ENCODE assay signal across 9 mouse cellular contexts in the genomic region with DNA sequence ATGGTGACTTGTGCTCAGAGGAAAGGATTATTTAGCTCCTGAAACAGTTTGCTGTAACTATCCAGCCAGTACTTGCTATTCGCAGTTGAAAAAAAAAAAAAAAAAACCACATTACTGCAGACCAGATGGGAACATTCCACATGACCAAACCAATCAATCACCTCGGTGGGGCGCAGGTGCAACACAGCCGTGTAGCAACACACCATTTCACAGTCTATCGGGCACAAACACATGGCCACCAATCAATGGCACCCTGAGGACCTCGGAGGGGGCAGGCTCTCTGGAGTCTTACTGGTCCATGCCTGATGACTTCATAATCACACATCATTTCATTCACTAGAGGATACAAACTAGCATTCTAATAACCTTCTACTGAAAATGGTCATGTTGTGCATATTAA.
DNase-seq lines count a peak whose midpoint lies in the region; ATAC-seq and TF ChIP-seq lines count a peak whose summit lies in the region.
"Had no signal": no experiment of that assay in that cellular context is flagged by ENCODE, and none has a peak within 500 bp of the region (broad histone marks: within the 10 kb centered on the region; RNA-seq: fewer than 3 reads in every experiment).

No protein-coding gene starts in this region.

- H3K9ac ChIP-seq in ES-E14 (ENCODE audit: insufficient read depth, low read depth, low read length, poor library complexity, severe bottlenecking), result no peak overlapping the region
- no peak overlapping the region for H3K9ac ChIP-seq in hindbrain, embryonic 14.5 days
- no peak overlapping the region for H3K9ac ChIP-seq in midbrain, embryonic 13.5 days (replicated peaks)

- 7% methylated on average over 6 of the region's 6 CpGs for WGBS in hindbrain, embryonic 14.5 days
- 13% methylated on average over 6 of the region's 6 CpGs for WGBS in midbrain, embryonic 13.5 days

- no peaks in the 10 kb centered on the region for H3K4me1 ChIP-seq in ES-E14 (ENCODE audit: control insufficient read depth in 2 of 2, insufficient read depth in 2 of 2, low read length in 2 of 2, poor library complexity in 1 of 2)
- H3K4me1 ChIP-seq in hindbrain, embryonic 14.5 days (replicated peaks; ENCODE audit: control insufficient read depth, insufficient read depth, low read length), result peaks cover 38% of the 10 kb centered on the region
- H3K4me1 ChIP-seq in midbrain, embryonic 13.5 days (replicated peaks), result peaks cover 39% of the 10 kb centered on the region

- no peaks in the 10 kb centered on the region for H3K9me3 ChIP-seq in ES-E14 (ENCODE audit: control insufficient read depth, insufficient read depth, low read depth, low read length)
- no peaks in the 10 kb centered on the region for H3K9me3 ChIP-seq in hindbrain, embryonic 14.5 days (ENCODE audit: control insufficient read depth, low read length)
- H3K9me3 ChIP-seq in midbrain, embryonic 13.5 days, result no peaks in the 10 kb centered on the region

- no peaks in the 10 kb centered on the region for H3K27me3 ChIP-seq in hindbrain, embryonic 14.5 days (ENCODE audit: control insufficient read depth, insufficient read depth, low read length)
- no peaks in the 10 kb centered on the region for H3K27me3 ChIP-seq in midbrain, embryonic 13.5 days

- H3K4me3 ChIP-seq in ES-E14 (ENCODE audit: insufficient read depth in 1 of 2, low read depth in 1 of 2, low read length in 2 of 2, poor library complexity in 1 of 2, severe bottlenecking in 1 of 2), result no peak overlapping the region
- no peak overlapping the region for H3K4me3 ChIP-seq in hindbrain, embryonic 14.5 days (replicated peaks; ENCODE audit: low read length)
- H3K4me3 ChIP-seq in midbrain, embryonic 13.5 days (replicated peaks), result no peak overlapping the region
- H3K4me3 ChIP-seq: erythroblast, embryonic 14.5 days had no signal

- ATAC-seq in hindbrain, embryonic 14.5 days (ENCODE audit: low FRiP score), result peak; percentile 95
- peak; percentile 98 for ATAC-seq in midbrain, embryonic 13.5 days

- H3K27ac ChIP-seq in ES-E14 (ENCODE audit: insufficient read depth, low read depth, low read length, poor library complexity, severe bottlenecking), result no peak overlapping the region
- H3K27ac ChIP-seq in hindbrain, embryonic 14.5 days, result peak overlapping the region; percentile 84
- H3K27ac ChIP-seq in midbrain, embryonic 13.5 days, result peak overlapping the region; percentile 74

- in situ Hi-C loops in ES-E14 (cut with MboI; ENCODE audit: low sequenced_read_pairs in 2 of 2, unreplicated experiment in 2 of 2), result no loop called here

- H3K36me3 ChIP-seq in ES-E14 (ENCODE audit: control insufficient read depth, insufficient read depth, low read length, poor library complexity, severe bottlenecking), result no peaks in the 10 kb centered on the region
- no peaks in the 10 kb centered on the region for H3K36me3 ChIP-seq in hindbrain, embryonic 14.5 days (replicated peaks; ENCODE audit: control insufficient read depth, insufficient read depth)
- H3K36me3 ChIP-seq in midbrain, embryonic 13.5 days, result no peaks in the 10 kb centered on the region

- H3K4me2 ChIP-seq in hindbrain, embryonic 14.5 days (replicated peaks), result peak overlapping the region; percentile 33
- peak overlapping the region; percentile 39 for H3K4me2 ChIP-seq in midbrain, embryonic 13.5 days (replicated peaks)

- DNase-seq in adrenal gland, postnatal 25 days, result peak; percentile 11
- DNase-seq in adrenal gland, adult 18-20 months (ENCODE audit: low spot score in 2 of 2), result no peak
- DNase-seq in ES-E14 (ENCODE audit: low read depth, low spot score), result no peak
- peak; percentile 83 for DNase-seq in embryo, embryonic 10.5 days (ENCODE audit: low spot score)
- peak; percentile 84 for DNase-seq in hindbrain, embryonic 14.5 days (ENCODE audit: low spot score)
- no peak for DNase-seq in urinary bladder, postnatal 14 days (ENCODE audit: low spot score)
- no peak for DNase-seq in gastrocnemius, postnatal 25 days

TF ChIP-seq in ES-E14, 5 proteins besides CTCF, POLR2A, EP300 and RAD21:
- TF ChIP-seq MAFK (IDR thresholded peaks at IDR 0.05; ENCODE audit: insufficient read depth, low read depth, low read length) (no peak), HCFC1 (IDR thresholded peaks at IDR 0.05; ENCODE audit: borderline replicate concordance, insufficient read depth, low read length) (no peak), ZNF384 (IDR thresholded peaks at IDR 0.05; ENCODE audit: low read depth, low read length) (peak; percentile 80)
TF ChIP-seq in ES-E14: peak in this region for 1.

Comparison
In these comparisons a context has a peak if more than half of its experiments do, and no peak if none do; other contexts are left out.
1. DNase-seq: peak in adrenal gland, postnatal 25 days (single experiment), embryo, embryonic 10.5 days (single experiment) and hindbrain, embryonic 14.5 days (single experiment); none in adrenal gland, adult 18-20 months (0 of 2), ES-E14 (single experiment), urinary bladder, postnatal 14 days (single experiment) and gastrocnemius, postnatal 25 days (single experiment).